Mouse (Mus musculus): ENCODE measurements at regions not wholly inside any gene's neighbourhood (a gene's known extent, or its start where the extent isn't known, plus 50 kb on each side); places are given as distances from the start of the nearest gene placed in this dataset.

- no peak for DNase-seq
Measured at GRCm38 (mm10) chr7:134436917-134437316, 51.5 kb upstream of the D7Ertd443e start.

GRCm38 (mm10) chr7:134439281-134439680 lies 53.8 kb upstream of the D7Ertd443e start:
- no peak for DNase-seq

GRCm38 (mm10) chr7:134445008-134445806 lies 59.7 kb upstream of the D7Ertd443e start:
- no peak for DNase-seq

GRCm38 (mm10) chr7:134447648-134448202 lies 62.3 kb upstream of the D7Ertd443e start:
- no peak for DNase-seq

GRCm38 (mm10) chr7:134448831-134449230 lies 63.4 kb upstream of the D7Ertd443e start:
- DNase-seq: no peak

GRCm38 (mm10) chr7:134462677-134463076 lies 77.2 kb upstream of the D7Ertd443e start:
- DNase-seq: no peak

- no peak for DNase-seq
Measured at GRCm38 (mm10) chr7:134463380-134463779, 77.9 kb upstream of the D7Ertd443e start.

GRCm38 (mm10) chr7:134467216-134467615 lies 81.8 kb upstream of the D7Ertd443e start:
- DNase-seq: peak; percentile 36

GRCm38 (mm10) chr7:134471286-134471685 lies 85.8 kb upstream of the D7Ertd443e start:
- no peak for DNase-seq

- DNase-seq: peak; percentile 37
Measured at GRCm38 (mm10) chr7:134491326-134491725, 105.9 kb upstream of the D7Ertd443e start.

GRCm38 (mm10) chr7:134497219-134497618 lies 111.8 kb upstream of the D7Ertd443e start:
- no peak for DNase-seq

GRCm38 (mm10) chr7:134497870-134498269 lies 112.4 kb upstream of the D7Ertd443e start:
- no peak for DNase-seq

- no peak for DNase-seq
Measured at GRCm38 (mm10) chr7:134498716-134499115, 113.3 kb upstream of the D7Ertd443e start.

- no peak for DNase-seq
Measured at GRCm38 (mm10) chr7:134499429-134499828, 114.0 kb upstream of the D7Ertd443e start.

- no peak for DNase-seq
Measured at GRCm38 (mm10) chr7:134500210-134500609, 114.7 kb upstream of the D7Ertd443e start.

GRCm38 (mm10) chr7:134501079-134501478 lies 115.6 kb upstream of the D7Ertd443e start:
- peak; percentile 41 for DNase-seq

- no peak for DNase-seq
Measured at GRCm38 (mm10) chr7:134510333-134510928, 125.0 kb upstream of the D7Ertd443e start.

- no peak for DNase-seq
Measured at GRCm38 (mm10) chr7:134519372-134519975, 134.0 kb upstream of the D7Ertd443e start.

- no peak for DNase-seq
Measured at GRCm38 (mm10) chr7:134523897-134524296, 138.4 kb upstream of the D7Ertd443e start.

- no peak for DNase-seq
Measured at GRCm38 (mm10) chr7:134525041-134525440, 139.6 kb upstream of the D7Ertd443e start.

GRCm38 (mm10) chr7:134525461-134525860 lies 140.0 kb upstream of the D7Ertd443e start:
- no peak for DNase-seq

- peak; percentile 12 for DNase-seq
Measured at GRCm38 (mm10) chr7:134527351-134527750, 141.9 kb upstream of the D7Ertd443e start.

GRCm38 (mm10) chr7:134528026-134528425 lies 142.4 kb upstream of the Dock1 start:
- DNase-seq: no peak

GRCm38 (mm10) chr7:134534821-134535220 lies 135.6 kb upstream of the Dock1 start:
- DNase-seq: peak; percentile 34

All from right cerebral cortex, adult 18-20 months (tissue).